Mouse (Mus musculus): Measurements from ENCODE around the gene Eif4g3. TPM values are rescaled to one million over a fixed set of nuclear protein-coding genes. Genes with fewer than 3 reads are reported as not detected.
A peak's percentile ranks its signal among the peaks of the same experiment; 100 is the strongest.

The Eif4g3 gene
- total and polyA plus RNA-seq, 3 experiments, result 25.5 to 97.9 (median 72.3) TPM

GRCm38 (mm10) chr4:138149977-138150376 is 157.2 kb downstream of the Eif4g3 start:
- H3K4me1 ChIP-seq (ENCODE audit: insufficient read depth, low read depth, low read length), result no peaks in the 10 kb centered on the region
- peaks cover 88% of the 10 kb centered on the region for H3K36me3 ChIP-seq (replicated peaks)
- DNase-seq (ENCODE audit: low spot score) (no peak), ATAC-seq (ENCODE audit: extremely low read depth, insufficient number of reproducible peaks, low FRiP score, poor library complexity, severe bottlenecking) (no peak)
- H3K9me3 ChIP-seq (replicated peaks), result no peaks in the 10 kb centered on the region
- TF ChIP-seq POLR2AphosphoS5 (IDR thresholded peaks at IDR 0.05; ENCODE audit: insufficient replicate concordance, low read depth, low read length), result no peak
- no peak for TF ChIP-seq CTCF (IDR thresholded peaks at IDR 0.05; ENCODE audit: low read depth, low read length)
- TF ChIP-seq GATA2 (IDR thresholded peaks at IDR 0.05; ENCODE audit: borderline replicate concordance, low read depth, low read length), result no peak
- no peak for TF ChIP-seq GATA1 (IDR thresholded peaks at IDR 0.05; ENCODE audit: borderline replicate concordance, low read length)
- no peak for TF ChIP-seq TAL1 (conservative IDR thresholded peaks at IDR 0.05; ENCODE audit: low read depth, low read length)
- no peaks in the 10 kb centered on the region for H3K27me3 ChIP-seq (ENCODE audit: insufficient read depth, low read length)
- H3K4me3 ChIP-seq (ENCODE audit: low read depth, low read length), result no peak overlapping the region

GRCm38 (mm10) chr4:138151226-138151625 is 158.4 kb downstream of the Eif4g3 start:
- Histone ChIP-seq H3K27me3 (ENCODE audit: insufficient read depth, low read length) (no peaks in the 10 kb centered on the region), H3K4me3 (ENCODE audit: low read depth, low read length) (no peak overlapping the region), H3K36me3 (replicated peaks) (peaks cover 84% of the 10 kb centered on the region), H3K4me1 (ENCODE audit: insufficient read depth, low read depth, low read length) (no peaks in the 10 kb centered on the region), H3K9me3 (replicated peaks) (no peaks in the 10 kb centered on the region)
- DNase-seq (ENCODE audit: low spot score) (no peak), ATAC-seq (ENCODE audit: extremely low read depth, insufficient number of reproducible peaks, low FRiP score, poor library complexity, severe bottlenecking) (no peak)
- TF ChIP-seq GATA1 (IDR thresholded peaks at IDR 0.05; ENCODE audit: borderline replicate concordance, low read length), result no peak
- no peak for TF ChIP-seq CTCF (IDR thresholded peaks at IDR 0.05; ENCODE audit: low read depth, low read length)
- no peak for TF ChIP-seq POLR2AphosphoS5 (IDR thresholded peaks at IDR 0.05; ENCODE audit: insufficient replicate concordance, low read depth, low read length)
- TF ChIP-seq TAL1 (conservative IDR thresholded peaks at IDR 0.05; ENCODE audit: low read depth, low read length), result no peak
- TF ChIP-seq GATA2 (IDR thresholded peaks at IDR 0.05; ENCODE audit: borderline replicate concordance, low read depth, low read length), result no peak

- H3K36me3 ChIP-seq (replicated peaks), result peaks cover 88% of the 10 kb centered on the region
Observed at GRCm38 (mm10) chr4:138153980-138154379, 161.2 kb downstream of the Eif4g3 start.

GRCm38 (mm10) chr4:138160918-138161317 is 168.1 kb downstream of the Eif4g3 start:
- H3K27me3 ChIP-seq (ENCODE audit: insufficient read depth, low read length), result no peaks in the 10 kb centered on the region
- ATAC-seq (ENCODE audit: extremely low read depth, insufficient number of reproducible peaks, low FRiP score, poor library complexity, severe bottlenecking), result no peak
- peaks cover 89% of the 10 kb centered on the region for H3K36me3 ChIP-seq (replicated peaks)
- no peaks in the 10 kb centered on the region for H3K9me3 ChIP-seq (replicated peaks)
- H3K4me3 ChIP-seq (ENCODE audit: low read depth, low read length), result no peak overlapping the region
- no peaks in the 10 kb centered on the region for H3K4me1 ChIP-seq (ENCODE audit: insufficient read depth, low read depth, low read length)
- DNase-seq (ENCODE audit: low spot score), result no peak
- TF ChIP-seq CTCF (IDR thresholded peaks at IDR 0.05; ENCODE audit: low read depth, low read length) (no peak), TAL1 (conservative IDR thresholded peaks at IDR 0.05; ENCODE audit: low read depth, low read length) (no peak), POLR2AphosphoS5 (IDR thresholded peaks at IDR 0.05; ENCODE audit: insufficient replicate concordance, low read depth, low read length) (no peak), GATA1 (IDR thresholded peaks at IDR 0.05; ENCODE audit: borderline replicate concordance, low read length) (no peak), GATA2 (IDR thresholded peaks at IDR 0.05; ENCODE audit: borderline replicate concordance, low read depth, low read length) (no peak)

More at GRCm38 (mm10) chr4:138153980-138154379, 161.2 kb downstream of the Eif4g3 start:
- DNase-seq (ENCODE audit: low spot score), result no peak
- H3K4me3 ChIP-seq (ENCODE audit: low read depth, low read length), result no peak overlapping the region
- H3K4me1 ChIP-seq (ENCODE audit: insufficient read depth, low read depth, low read length), result no peaks in the 10 kb centered on the region
- H3K9me3 ChIP-seq (replicated peaks), result no peaks in the 10 kb centered on the region
- TF ChIP-seq GATA2 (IDR thresholded peaks at IDR 0.05; ENCODE audit: borderline replicate concordance, low read depth, low read length), result no peak
- TF ChIP-seq CTCF (IDR thresholded peaks at IDR 0.05; ENCODE audit: low read depth, low read length), result peak; percentile 56; the same call in 1 of the 2 replicates
- no peak for TF ChIP-seq TAL1 (conservative IDR thresholded peaks at IDR 0.05; ENCODE audit: low read depth, low read length)
- TF ChIP-seq GATA1 (IDR thresholded peaks at IDR 0.05; ENCODE audit: borderline replicate concordance, low read length), result no peak
- H3K27me3 ChIP-seq (ENCODE audit: insufficient read depth, low read length), result no peaks in the 10 kb centered on the region
- no peak for ATAC-seq (ENCODE audit: extremely low read depth, insufficient number of reproducible peaks, low FRiP score, poor library complexity, severe bottlenecking)

DNA sequence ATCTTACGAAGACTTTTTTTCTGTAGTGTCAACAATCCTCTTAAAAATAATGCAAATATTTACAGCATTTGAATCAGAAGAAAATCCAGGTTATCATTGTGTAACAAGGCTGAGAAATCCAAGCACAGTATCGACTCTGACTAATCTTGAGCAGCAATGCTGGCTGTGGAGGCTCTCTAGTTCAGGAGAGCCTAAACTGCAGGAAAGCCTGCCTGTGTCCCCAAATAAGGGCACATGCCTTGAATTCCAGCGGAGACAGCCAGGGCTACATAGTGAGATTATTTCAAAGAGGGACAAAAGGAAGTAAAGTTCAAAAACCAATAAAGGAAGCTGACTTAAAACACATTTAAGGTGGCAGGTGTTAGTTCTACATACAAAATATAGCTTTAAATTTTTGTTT is 168.7 kb downstream of the Eif4g3 start:
- no peaks in the 10 kb centered on the region for H3K9me3 ChIP-seq (replicated peaks)
- H3K4me3 ChIP-seq (ENCODE audit: low read depth, low read length), result no peak overlapping the region
- no peaks in the 10 kb centered on the region for H3K27me3 ChIP-seq (ENCODE audit: insufficient read depth, low read length)
- ATAC-seq (ENCODE audit: extremely low read depth, insufficient number of reproducible peaks, low FRiP score, poor library complexity, severe bottlenecking) (no peak), DNase-seq (ENCODE audit: low spot score) (no peak)
- TF ChIP-seq TAL1 (conservative IDR thresholded peaks at IDR 0.05; ENCODE audit: low read depth, low read length) (no peak), GATA2 (IDR thresholded peaks at IDR 0.05; ENCODE audit: borderline replicate concordance, low read depth, low read length) (no peak), CTCF (IDR thresholded peaks at IDR 0.05; ENCODE audit: low read depth, low read length) (no peak), GATA1 (IDR thresholded peaks at IDR 0.05; ENCODE audit: borderline replicate concordance, low read length) (no peak), POLR2AphosphoS5 (IDR thresholded peaks at IDR 0.05; ENCODE audit: insufficient replicate concordance, low read depth, low read length) (no peak)
- H3K36me3 ChIP-seq (replicated peaks), result peaks cover 92% of the 10 kb centered on the region
- no peaks in the 10 kb centered on the region for H3K4me1 ChIP-seq (ENCODE audit: insufficient read depth, low read depth, low read length)

DNA sequence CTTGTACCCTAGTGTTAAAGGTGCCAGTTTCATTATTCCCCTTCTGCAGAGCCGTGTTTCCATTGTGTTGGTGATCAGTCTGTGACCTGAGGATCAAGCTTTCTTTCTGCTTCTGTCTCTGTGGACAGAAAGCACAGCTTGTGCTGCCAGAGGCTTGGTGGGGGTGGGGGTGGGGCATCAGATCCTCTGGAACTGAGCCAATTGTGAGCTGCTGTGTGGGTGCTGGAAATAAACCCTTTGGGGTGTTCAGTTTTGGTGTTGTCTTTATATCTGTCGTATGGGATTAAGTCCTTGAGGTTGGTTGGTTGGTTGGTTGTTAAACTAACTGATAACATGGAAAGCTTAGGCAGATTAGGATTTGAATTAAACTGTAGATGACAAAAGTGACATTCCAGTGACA is 171.0 kb downstream of the Eif4g3 start:
- Histone ChIP-seq H3K4me3 (ENCODE audit: low read depth, low read length) (no peak overlapping the region), H3K27me3 (ENCODE audit: insufficient read depth, low read length) (no peaks in the 10 kb centered on the region), H3K9me3 (replicated peaks) (no peaks in the 10 kb centered on the region), H3K36me3 (replicated peaks) (peaks cover 92% of the 10 kb centered on the region), H3K4me1 (ENCODE audit: insufficient read depth, low read depth, low read length) (no peaks in the 10 kb centered on the region)
- ATAC-seq (ENCODE audit: extremely low read depth, insufficient number of reproducible peaks, low FRiP score, poor library complexity, severe bottlenecking), result no peak
- TF ChIP-seq GATA1 (IDR thresholded peaks at IDR 0.05; ENCODE audit: borderline replicate concordance, low read length) (no peak), GATA2 (IDR thresholded peaks at IDR 0.05; ENCODE audit: borderline replicate concordance, low read depth, low read length) (no peak)
- DNase-seq (ENCODE audit: low spot score), result no peak

DNA sequence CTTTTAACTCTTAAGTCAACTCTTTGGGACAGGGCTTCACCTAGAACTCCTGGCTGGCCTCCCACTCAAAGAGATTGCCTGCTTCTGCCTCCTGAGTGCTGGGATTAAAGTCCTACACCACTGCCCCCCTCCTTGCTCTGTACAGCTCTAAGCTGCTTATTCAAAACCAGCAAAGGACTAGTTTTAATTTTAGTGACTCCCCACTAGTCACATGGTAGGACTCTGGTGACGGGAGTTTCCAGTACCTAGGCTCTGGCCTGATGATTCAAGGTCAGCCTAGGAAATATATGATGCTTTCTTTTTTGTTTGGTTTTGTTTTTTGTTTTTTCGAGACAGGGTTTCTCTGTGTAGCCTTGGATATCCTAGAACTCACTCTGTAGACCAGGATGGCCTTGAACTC is 172.0 kb downstream of the Eif4g3 start:
- no peaks in the 10 kb centered on the region for H3K4me1 ChIP-seq (ENCODE audit: insufficient read depth, low read depth, low read length)
- no peak for DNase-seq (ENCODE audit: low spot score)

More for the DNA sequence above, 172.0 kb downstream of the Eif4g3 start:
- TF ChIP-seq GATA1 (IDR thresholded peaks at IDR 0.05; ENCODE audit: borderline replicate concordance, low read length) (no peak), GATA2 (IDR thresholded peaks at IDR 0.05; ENCODE audit: borderline replicate concordance, low read depth, low read length) (no peak)
- no peak for ATAC-seq (ENCODE audit: extremely low read depth, insufficient number of reproducible peaks, low FRiP score, poor library complexity, severe bottlenecking)
- H3K27me3 ChIP-seq (ENCODE audit: insufficient read depth, low read length), result no peaks in the 10 kb centered on the region
- H3K4me3 ChIP-seq (ENCODE audit: low read depth, low read length), result no peak overlapping the region
- H3K9me3 ChIP-seq (replicated peaks), result no peaks in the 10 kb centered on the region
- peaks cover 95% of the 10 kb centered on the region for H3K36me3 ChIP-seq (replicated peaks)
